Mouse (Mus musculus): Measurements from ENCODE around the gene Etv1. TPM values are rescaled to one million over a fixed set of nuclear protein-coding genes. Genes with fewer than 3 reads are reported as not detected.
A peak's percentile ranks its signal among the peaks of the same experiment; 100 is the strongest.

Etv1 gene
- 23.6 and 32.5 TPM in 2 replicates for polyA plus RNA-seq (2015; fragmentation: Nextera tagmentation; extraction: Ambion mirVana)

GRCm38 (mm10) chr12:38779186-38779777, at the start of gene Etv1:
Etv1 (plus strand) TSS chr12:38779380.
- WGBS, result under 1% methylated on average over 20 of the region's 20 CpGs
- peak; percentile 46 for ATAC-seq (ENCODE audit: low FRiP score, low read depth)
- no peaks in the 10 kb centered on the region for H3K36me3 ChIP-seq

GRCm38 (mm10) chr12:38729661-38730060, 49.5 kb upstream of the Etv1 start:
- no peak for ATAC-seq (ENCODE audit: low FRiP score, low read depth)
- Histone ChIP-seq H3K27ac (replicated peaks) (no peak overlapping the region), H3K4me3 (no peak overlapping the region), H3K4me1 (replicated peaks) (no peaks in the 10 kb centered on the region), H3K9ac (no peak overlapping the region), H3K9me3 (no peaks in the 10 kb centered on the region), H3K27me3 (no peaks in the 10 kb centered on the region), H3K4me2 (no peak overlapping the region), H3K36me3 (no peaks in the 10 kb centered on the region)
- 74% methylated on average over 3 of the region's 3 CpGs for WGBS

More at GRCm38 (mm10) chr12:38779186-38779777, at the start of gene Etv1:
- Histone ChIP-seq H3K9me3 (no peaks in the 10 kb centered on the region), H3K27ac (replicated peaks) (peak within 1 kb of the TSS; percentile 80), H3K4me2 (peak within 1 kb of the TSS; percentile 98), H3K9ac (peak within 1 kb of the TSS; percentile 50), H3K27me3 (0 out of 2 replicates have a peak, but pooled peaks cover 3% of the 10 kb centered on the region), H3K4me3 (peak within 1 kb of the TSS; percentile 67), H3K4me1 (replicated peaks) (peaks cover 17% of the 10 kb centered on the region)

- WGBS, result 92% methylated on average over 2 of the region's 2 CpGs
These were observed 48.4 kb upstream of the Etv1 start for GRCm38 (mm10) chr12:38730791-38731190.

GRCm38 (mm10) chr12:38759322-38759721, 19.9 kb upstream of the Etv1 start:
- Histone ChIP-seq H3K4me3 (no peak overlapping the region), H3K4me1 (replicated peaks) (no peaks in the 10 kb centered on the region), H3K9me3 (no peaks in the 10 kb centered on the region), H3K9ac (no peak overlapping the region), H3K36me3 (no peaks in the 10 kb centered on the region), H3K27ac (replicated peaks) (no peak overlapping the region), H3K4me2 (no peak overlapping the region), H3K27me3 (no peaks in the 10 kb centered on the region)
- WGBS, result 56% methylated on average over 2 of the region's 2 CpGs
- ATAC-seq (ENCODE audit: low FRiP score, low read depth), result no peak

More at GRCm38 (mm10) chr12:38730791-38731190, 48.4 kb upstream of the Etv1 start:
- H3K27me3 ChIP-seq, result no peaks in the 10 kb centered on the region
- no peaks in the 10 kb centered on the region for H3K4me1 ChIP-seq (replicated peaks)
- H3K27ac ChIP-seq (replicated peaks), result no peak overlapping the region
- H3K36me3 ChIP-seq, result no peaks in the 10 kb centered on the region
- no peak for ATAC-seq (ENCODE audit: low FRiP score, low read depth)
- H3K9me3 ChIP-seq, result no peaks in the 10 kb centered on the region
- no peak overlapping the region for H3K9ac ChIP-seq
- H3K4me3 ChIP-seq, result no peak overlapping the region
- H3K4me2 ChIP-seq, result no peak overlapping the region

GRCm38 (mm10) chr12:38777316-38777715, 1.9 kb upstream of the Etv1 start:
- no peaks in the 10 kb centered on the region for H3K9me3 ChIP-seq
- H3K9ac ChIP-seq, result no peak overlapping the region
- H3K27me3 ChIP-seq, result 0 out of 2 replicates have a peak, but pooled peaks cover 3% of the 10 kb centered on the region
- H3K36me3 ChIP-seq, result no peaks in the 10 kb centered on the region
- no peak overlapping the region for H3K4me3 ChIP-seq
- 76% methylated on average over 7 of the region's 7 CpGs for WGBS
- H3K27ac ChIP-seq (replicated peaks), result no peak overlapping the region
- H3K4me2 ChIP-seq, result 0 out of 2 replicates have a peak overlapping the region, but pooled peaks have one; percentile 98
- peaks cover 17% of the 10 kb centered on the region for H3K4me1 ChIP-seq (replicated peaks)
- no peak for ATAC-seq (ENCODE audit: low FRiP score, low read depth)

- Histone ChIP-seq H3K27me3 (0 out of 2 replicates have a peak, but pooled peaks cover 3% of the 10 kb centered on the region), H3K9ac (no peak overlapping the region), H3K4me2 (peak overlapping the region; percentile 98), H3K4me1 (replicated peaks) (peaks cover 17% of the 10 kb centered on the region), H3K36me3 (no peaks in the 10 kb centered on the region), H3K9me3 (no peaks in the 10 kb centered on the region), H3K4me3 (peak overlapping the region; percentile 67), H3K27ac (replicated peaks) (no peak overlapping the region)
- 5% methylated on average over 6 of the region's 6 CpGs for WGBS
- no peak for ATAC-seq (ENCODE audit: low FRiP score, low read depth)
These were observed 1.3 kb upstream of the Etv1 start for GRCm38 (mm10) chr12:38777957-38778298.

GRCm38 (mm10) chr12:38778299-38779075, 693 bp upstream of the Etv1 start:
- under 1% methylated on average over 36 of the region's 37 CpGs for WGBS
- ATAC-seq (ENCODE audit: low FRiP score, low read depth), result peak; percentile 97
- no peaks in the 10 kb centered on the region for H3K36me3 ChIP-seq

GRCm38 (mm10) chr12:38780006-38780954, 1.1 kb downstream of the Etv1 start:
- peak; percentile 40; the same call in 1 of the 2 replicates for ATAC-seq (ENCODE audit: low FRiP score, low read depth)

More at GRCm38 (mm10) chr12:38778299-38779075, 693 bp upstream of the Etv1 start:
- Histone ChIP-seq H3K27ac (replicated peaks) (peak overlapping the region; percentile 80), H3K9me3 (no peaks in the 10 kb centered on the region), H3K9ac (peak overlapping the region; percentile 50), H3K4me3 (peak overlapping the region; percentile 67), H3K4me1 (replicated peaks) (peaks cover 17% of the 10 kb centered on the region), H3K27me3 (0 out of 2 replicates have a peak, but pooled peaks cover 3% of the 10 kb centered on the region), H3K4me2 (peak overlapping the region; percentile 98)

GRCm38 (mm10) chr12:38780955-38781304, 1.8 kb downstream of the Etv1 start:
- H3K27ac ChIP-seq (replicated peaks), result peak overlapping the region; percentile 80
- no peak for ATAC-seq (ENCODE audit: low FRiP score, low read depth)
- H3K9me3 ChIP-seq, result no peaks in the 10 kb centered on the region
- 0 out of 2 replicates have a peak, but pooled peaks cover 3% of the 10 kb centered on the region for H3K27me3 ChIP-seq
- peak overlapping the region; percentile 98 for H3K4me2 ChIP-seq
- WGBS, result 1% methylated on average over 11 of the region's 11 CpGs
- H3K4me1 ChIP-seq (replicated peaks), result peaks cover 17% of the 10 kb centered on the region
- H3K4me3 ChIP-seq, result peak overlapping the region; percentile 67
- H3K36me3 ChIP-seq, result no peaks in the 10 kb centered on the region
- peak overlapping the region; percentile 17; the same call in 1 of the 2 replicates for H3K9ac ChIP-seq

More at GRCm38 (mm10) chr12:38780006-38780954, 1.1 kb downstream of the Etv1 start:
- H3K4me2 ChIP-seq, result peak overlapping the region; percentile 98
- under 1% methylated on average over 33 of the region's 33 CpGs for WGBS
- H3K9me3 ChIP-seq, result no peaks in the 10 kb centered on the region
- peak overlapping the region; percentile 80 for H3K27ac ChIP-seq (replicated peaks)
- peak overlapping the region; percentile 67 for H3K4me3 ChIP-seq
- H3K27me3 ChIP-seq, result 0 out of 2 replicates have a peak, but pooled peaks cover 3% of the 10 kb centered on the region
- peaks cover 17% of the 10 kb centered on the region for H3K4me1 ChIP-seq (replicated peaks)
- no peaks in the 10 kb centered on the region for H3K36me3 ChIP-seq
- peak overlapping the region; percentile 50 for H3K9ac ChIP-seq

GRCm38 (mm10) chr12:38781686-38782085, 2.5 kb downstream of the Etv1 start:
- Histone ChIP-seq H3K4me3 (peak overlapping the region; percentile 67), H3K4me2 (peak overlapping the region; percentile 98), H3K9ac (no peak overlapping the region), H3K27ac (replicated peaks) (no peak overlapping the region), H3K4me1 (replicated peaks) (peaks cover 17% of the 10 kb centered on the region), H3K36me3 (no peaks in the 10 kb centered on the region), H3K27me3 (0 out of 2 replicates have a peak, but pooled peaks cover 3% of the 10 kb centered on the region), H3K9me3 (no peaks in the 10 kb centered on the region)
- ATAC-seq (ENCODE audit: low FRiP score, low read depth), result no peak
- 54% methylated on average over 6 of the region's 6 CpGs for WGBS

GRCm38 (mm10) chr12:38783291-38783690, 4.1 kb downstream of the Etv1 start:
- H3K4me1 ChIP-seq (replicated peaks), result peaks cover 17% of the 10 kb centered on the region
- H3K4me3 ChIP-seq, result no peak overlapping the region
- no peaks in the 10 kb centered on the region for H3K36me3 ChIP-seq
- H3K4me2 ChIP-seq, result peak overlapping the region; percentile 11
- 0 out of 2 replicates have a peak, but pooled peaks cover 3% of the 10 kb centered on the region for H3K27me3 ChIP-seq
- ATAC-seq (ENCODE audit: low FRiP score, low read depth), result no peak
- 58% methylated on average over 1 of the region's 1 CpGs for WGBS
- no peaks in the 10 kb centered on the region for H3K9me3 ChIP-seq
- H3K9ac ChIP-seq, result no peak overlapping the region
- H3K27ac ChIP-seq (replicated peaks), result no peak overlapping the region
